Mouse (Mus musculus) liver, embryonic 11.5 days (tissue): Measurements from ENCODE around the gene Tapbpl. TPM values are rescaled to one million over a fixed set of nuclear protein-coding genes. Genes with fewer than 3 reads are reported as not detected.
A peak's percentile ranks its signal among the peaks of the same experiment; 100 is the strongest.
"Not testable (repeated sequence)": the region's sequence is repeated elsewhere in the genome, so short reads cannot be mapped to it uniquely, and the experiment has no call there.

Experiments used
- ATAC-seq: fragments of 200-750 bp; cut with Nextera tagmentation; replicated peaks from 2 replicates; pipeline ENCODE4 v1.8.0; 2017; ENCODE audit warnings: moderate number of reproducible peaks, mild to moderate bottlenecking, moderate TSS enrichment, moderate library complexity; ENCODE audit not compliant: low FRiP score
- DNase-seq: peaks from one replicate; pipeline ENCODE4 v3.0.0-alpha.2; 2017; ENCODE audit warnings: low spot score
- H3K27ac ChIP-seq: fragments of 300-500 bp; sonication (generic); 2 replicates; pipeline ENCODE4 v1.5.1; 2014; ENCODE audit warnings: mild to moderate bottlenecking, low read depth, low read length, control low read depth
- H3K27me3 ChIP-seq: fragments of 300-500 bp; sonication (generic); replicated peaks from 2 replicates; pipeline ENCODE4 v1.6.1; 2014; ENCODE audit warnings: low read length, mixed read lengths; ENCODE audit not compliant: control insufficient read depth, insufficient read depth
- H3K36me3 ChIP-seq: fragments of 300-500 bp; sonication (generic); 2 replicates; pipeline ENCODE4 v1.6.1; 2014; ENCODE audit warnings: mild to moderate bottlenecking, low read length, moderate library complexity, mixed read lengths; ENCODE audit not compliant: control insufficient read depth, insufficient read depth
- H3K4me1 ChIP-seq: fragments of 300-500 bp; sonication (generic); replicated peaks from 2 replicates; pipeline ENCODE4 v1.6.1; 2014; ENCODE audit warnings: low read length, mixed read lengths; ENCODE audit not compliant: control insufficient read depth, insufficient read depth
- H3K4me2 ChIP-seq: fragments of 300-500 bp; sonication (generic); 2 replicates; pipeline ENCODE4 v1.6.1; 2014; ENCODE audit warnings: mild to moderate bottlenecking, control low read depth, moderate library complexity
- H3K4me3 ChIP-seq: fragments of 300-500 bp; sonication (generic); 2 replicates; pipeline ENCODE4 v1.5.1; 2014; ENCODE audit warnings: low read depth, low read length, control low read depth
- H3K9ac ChIP-seq: fragments of 300-500 bp; sonication (generic); 2 replicates; pipeline ENCODE4 v1.6.1; 2014; ENCODE audit warnings: low read depth, low read length, control low read depth
- H3K9me3 ChIP-seq: fragments of 300-500 bp; sonication (generic); 2 replicates; pipeline ENCODE4 v1.6.1; 2016; ENCODE audit warnings: low read length, inconsistent platforms, mixed read lengths; ENCODE audit not compliant: control insufficient read depth
- WGBS: fragments of 180-500 bp; shearing (Covaris S2); extraction: QIAGEN DNeasy Blood & Tissue Kit; methylation state at CpG from one replicate; pipeline ENCODE4 v1.1.7; 2014; 5-methylcytosine and 5-hydroxymethylcytosine counted together
- polyA plus RNA-seq: library from polyadenylated mRNA; unstranded; fragments of >200 nt; fragmentation: Nextera tagmentation; extraction: Ambion mirVana; gene quantifications from 2 replicates; pipeline ENCODE4 v1.2.1, GENCODE M21; 2014

Tapbpl gene
- polyA plus RNA-seq: 4.0 TPM in 2 replicates

DNA sequence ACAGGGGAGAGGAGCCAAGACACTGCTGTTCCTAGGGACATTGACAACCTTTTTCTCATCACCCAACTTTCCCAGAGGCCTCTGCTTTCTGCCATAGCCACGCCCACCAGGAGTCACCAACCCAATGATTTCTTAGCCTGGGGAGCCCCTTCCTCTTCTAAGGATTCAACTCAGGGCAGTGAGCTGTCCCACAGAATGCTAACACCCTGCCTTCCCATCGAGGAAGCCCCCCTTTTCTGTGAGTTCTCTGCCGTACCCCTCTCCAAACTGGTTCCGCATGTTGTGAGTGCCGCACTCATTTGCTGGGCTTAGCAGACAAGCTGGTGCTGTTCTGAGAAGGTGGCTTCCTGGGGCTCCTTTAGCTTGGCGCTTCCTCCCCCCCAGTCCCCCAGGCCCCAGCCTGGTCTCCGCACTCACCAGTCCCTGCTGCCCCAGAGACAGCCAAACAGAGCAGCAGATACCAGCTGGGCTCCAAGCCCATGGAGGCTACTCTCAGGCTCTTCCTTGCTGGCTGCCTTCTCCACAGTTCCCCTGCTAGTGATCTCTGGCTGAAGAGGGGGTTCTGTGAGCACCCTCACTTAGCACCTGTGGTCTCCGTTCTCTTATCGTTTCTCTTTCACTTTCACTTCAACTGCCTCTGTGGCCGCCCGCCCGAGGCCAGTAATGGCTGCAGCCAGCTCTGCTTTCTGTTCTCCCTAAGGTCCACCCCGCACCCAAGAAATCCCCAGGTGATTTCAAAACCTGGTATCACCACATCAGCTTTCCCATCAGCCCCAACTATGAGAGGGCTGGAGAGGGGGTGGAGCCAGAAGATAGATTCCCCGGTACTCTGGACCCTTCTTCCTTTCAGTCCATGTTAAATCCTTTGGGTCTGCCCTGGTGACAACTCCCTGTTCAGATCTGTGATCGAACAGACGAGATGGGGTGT is at the start of gene Tapbpl:
Gene Tapbpl (minus strand): TSS at position 744 of the 928 bp plus-strand sequence.
- Histone ChIP-seq H3K4me1 (peaks cover 15% of the 10 kb centered on the region), H3K27ac (peak within 1 kb of the TSS; percentile 57), H3K36me3 (no peaks in the 10 kb centered on the region), H3K9me3 (no peaks in the 10 kb centered on the region), H3K9ac (peak within 1 kb of the TSS; percentile 71), H3K27me3 (no peaks in the 10 kb centered on the region), H3K4me3 (peak within 1 kb of the TSS; percentile 58), H3K4me2 (peak within 1 kb of the TSS; percentile 80)
- DNase-seq (peak; percentile 62), ATAC-seq (peak; percentile 58)
- 1% methylated on average over 16 of the region's 16 CpGs for WGBS

DNA sequence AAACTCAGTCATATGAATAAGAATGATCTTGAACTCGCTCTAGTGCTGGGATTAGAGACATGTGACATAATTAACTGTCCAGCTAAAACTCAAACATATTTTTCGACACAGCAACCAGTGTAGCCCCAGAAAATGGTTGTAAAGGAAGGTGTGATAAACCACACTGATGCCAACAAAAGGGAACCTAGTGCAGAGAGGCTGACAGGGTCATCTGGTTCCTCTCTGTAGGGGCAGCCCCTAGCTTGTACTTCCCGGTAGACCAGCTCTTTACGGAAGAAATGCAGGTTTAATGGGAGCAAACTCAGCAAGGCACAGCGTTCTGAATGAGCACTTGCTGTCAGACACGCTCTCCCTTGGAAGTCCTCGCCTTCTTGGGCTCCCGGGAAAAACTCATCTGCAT is 48.1 kb upstream of the Tapbpl start:
- no peaks in the 10 kb centered on the region for H3K4me1 ChIP-seq
- no peaks in the 10 kb centered on the region for H3K36me3 ChIP-seq
- H3K27ac ChIP-seq: no peak overlapping the region
- no peak overlapping the region for H3K4me2 ChIP-seq
- 57% methylated on average over 8 of the region's 8 CpGs for WGBS
- no peak overlapping the region for H3K9ac ChIP-seq
- ATAC-seq (no peak), DNase-seq (no peak)
- no peaks in the 10 kb centered on the region for H3K27me3 ChIP-seq
- no peak overlapping the region for H3K4me3 ChIP-seq
- H3K9me3 ChIP-seq: no peaks in the 10 kb centered on the region

DNA sequence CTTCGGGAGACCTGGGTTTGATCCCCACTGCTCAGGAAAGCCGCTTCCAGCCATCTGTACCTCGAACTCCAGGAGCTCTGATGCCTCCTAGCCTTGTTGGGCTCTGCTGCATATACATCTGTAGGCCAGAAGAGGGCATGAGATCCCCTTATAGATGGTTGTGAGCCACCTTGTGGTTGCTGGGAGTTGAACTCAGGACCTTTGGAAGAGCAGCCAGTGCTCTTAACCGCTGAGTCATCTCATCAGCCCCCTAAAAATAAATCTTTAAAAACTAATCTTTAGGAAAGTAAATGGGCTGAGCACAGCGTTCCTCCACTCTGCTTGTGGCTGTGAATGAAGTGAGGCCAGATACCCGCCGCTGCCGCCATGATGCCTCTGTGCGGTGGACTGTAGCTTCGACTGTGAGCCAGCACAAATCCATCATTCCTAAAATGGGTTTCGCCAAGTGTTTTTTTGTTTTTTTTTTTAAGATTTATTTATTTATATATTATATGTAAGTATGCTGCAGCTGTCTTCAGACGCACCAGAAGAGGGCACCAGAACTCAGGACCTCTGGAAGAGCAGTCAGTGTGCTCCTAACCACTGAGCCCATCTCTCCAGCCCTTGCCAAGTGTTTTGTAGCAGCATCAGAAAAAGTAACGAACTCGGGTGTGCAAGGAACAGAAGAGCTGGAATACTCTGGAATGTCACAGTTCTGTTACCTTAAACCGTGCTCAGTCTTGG is 43.3 kb upstream of the Tapbpl start:
- Histone ChIP-seq H3K36me3 (no peaks in the 10 kb centered on the region), H3K9me3 (no peaks in the 10 kb centered on the region), H3K4me1 (peaks cover 3% of the 10 kb centered on the region), H3K4me2 (no peak overlapping the region), H3K27ac (no peak overlapping the region), H3K9ac (no peak overlapping the region), H3K4me3 (no peak overlapping the region), H3K27me3 (no peaks in the 10 kb centered on the region)
- ATAC-seq: no peak
- no peak for DNase-seq
- WGBS: 54% methylated on average over 15 of the region's 15 CpGs

DNA sequence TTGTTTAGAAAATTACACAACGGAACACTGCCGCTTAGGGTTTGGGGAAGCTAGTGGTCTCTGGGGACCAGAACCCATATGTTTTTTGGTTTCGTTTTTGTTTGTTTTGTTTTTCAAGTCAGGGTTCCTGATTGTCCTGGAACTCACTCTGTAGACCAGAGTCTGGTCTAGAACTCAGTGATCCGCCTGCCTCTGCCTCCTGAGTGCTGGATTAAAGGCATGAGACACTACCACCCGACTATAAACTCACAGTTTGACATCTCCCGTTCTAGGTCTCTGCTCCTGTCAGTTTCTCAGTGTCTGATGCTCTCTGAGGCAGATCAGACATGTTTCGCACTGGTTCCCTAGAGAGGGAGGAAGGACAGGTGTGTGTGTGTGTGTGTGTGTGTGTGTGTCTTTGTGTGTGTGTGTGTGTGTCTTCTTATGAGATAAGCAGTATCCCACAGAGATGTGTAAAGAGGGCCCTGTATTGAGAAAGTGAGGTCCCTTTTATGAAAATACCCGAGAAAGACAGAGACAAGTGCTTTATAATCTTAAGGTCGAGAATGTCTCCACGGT is 40.6 kb upstream of the Tapbpl start:
- H3K9me3 ChIP-seq: no peaks in the 10 kb centered on the region
- ATAC-seq (no peak), DNase-seq (no peak)
- peak overlapping the region; percentile 41 for H3K4me2 ChIP-seq
- H3K4me1 ChIP-seq: peaks cover 3% of the 10 kb centered on the region
- H3K36me3 ChIP-seq: no peaks in the 10 kb centered on the region
- H3K27me3 ChIP-seq: no peaks in the 10 kb centered on the region
- WGBS: 73% methylated on average over 10 of the region's 10 CpGs
- no peak overlapping the region; the same call in 1 of the 2 replicates for H3K9ac ChIP-seq
- no peak overlapping the region for H3K27ac ChIP-seq
- no peak overlapping the region for H3K4me3 ChIP-seq

DNA sequence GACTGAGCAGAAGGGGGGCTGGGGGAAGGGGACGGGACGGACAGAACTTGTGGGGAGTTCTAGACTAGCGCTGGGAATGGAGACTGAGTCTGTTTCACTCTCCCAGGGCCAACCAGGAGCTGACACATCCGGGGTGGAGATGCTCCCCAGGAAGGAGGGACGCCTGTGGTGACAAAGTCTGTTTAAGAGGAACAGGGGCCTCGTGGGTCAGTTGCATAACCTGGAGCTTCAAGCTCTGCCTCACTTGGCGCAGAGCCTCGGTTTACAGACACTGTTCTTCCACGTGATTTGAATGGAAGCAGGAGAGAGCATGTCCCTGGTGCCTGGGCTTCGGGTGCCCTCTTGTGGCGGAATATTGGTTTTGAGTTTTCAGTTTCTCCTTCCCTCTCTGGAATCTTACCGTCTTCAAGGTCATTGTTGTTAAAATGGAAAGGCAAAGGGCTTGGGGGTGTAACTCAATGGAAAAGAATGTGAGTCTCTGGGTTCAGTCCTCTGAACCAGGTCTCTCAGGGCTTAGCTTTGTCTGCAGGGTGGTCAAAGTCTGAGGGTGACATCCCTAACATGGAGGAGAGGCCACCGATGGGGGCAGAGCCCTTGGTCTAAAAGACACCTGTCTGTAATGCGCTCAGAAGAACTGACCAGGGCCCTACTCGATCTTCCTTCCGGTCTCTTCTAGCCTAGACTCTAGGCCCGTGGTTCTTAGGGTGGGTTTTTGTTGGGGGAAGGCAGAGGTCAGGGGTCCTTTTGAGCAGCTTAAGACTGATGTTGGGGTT is 40.0 kb upstream of the Tapbpl start:
- 17% methylated on average over 17 of the region's 17 CpGs for WGBS

DNA sequence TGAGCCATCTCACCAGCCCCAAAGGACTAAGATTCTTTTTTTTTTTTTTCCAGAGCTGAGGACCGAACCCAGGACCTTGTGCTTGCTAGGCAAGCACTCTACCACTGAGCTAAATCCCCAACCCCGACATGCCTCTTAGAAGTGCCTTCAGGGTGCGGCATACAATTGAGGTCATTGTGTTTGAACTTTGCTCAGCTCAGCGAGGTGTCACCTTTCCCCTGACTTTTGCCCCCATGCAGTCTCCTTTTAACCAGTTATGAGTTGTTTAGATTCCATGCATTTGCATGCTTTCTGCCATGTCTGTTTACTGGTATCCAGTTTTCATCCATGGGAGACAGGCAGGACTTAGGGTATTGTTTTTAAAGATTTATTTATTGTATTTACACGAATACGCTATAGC is 37.1 kb upstream of the Tapbpl start:
- DNase-seq (no peak), ATAC-seq (no peak)
- Histone ChIP-seq H3K4me3 (no peak overlapping the region), H3K27me3 (no peaks in the 10 kb centered on the region), H3K36me3 (no peaks in the 10 kb centered on the region), H3K4me2 (no peak overlapping the region), H3K9ac (no peak overlapping the region), H3K9me3 (no peaks in the 10 kb centered on the region), H3K4me1 (peaks cover 3% of the 10 kb centered on the region), H3K27ac (no peak overlapping the region)
- 65% methylated on average over 6 of the region's 6 CpGs for WGBS

More for the DNA sequence above, 40.0 kb upstream of the Tapbpl start:
- peak overlapping the region; percentile 41 for H3K4me2 ChIP-seq
- H3K27me3 ChIP-seq: no peaks in the 10 kb centered on the region
- peak; percentile 79 for DNase-seq
- no peaks in the 10 kb centered on the region for H3K36me3 ChIP-seq
- no peak overlapping the region for H3K27ac ChIP-seq
- ATAC-seq: peak; percentile 76
- no peak overlapping the region for H3K4me3 ChIP-seq
- H3K4me1 ChIP-seq: peaks cover 3% of the 10 kb centered on the region
- H3K9ac ChIP-seq: peak overlapping the region; percentile 15
- H3K9me3 ChIP-seq: no peaks in the 10 kb centered on the region

DNA sequence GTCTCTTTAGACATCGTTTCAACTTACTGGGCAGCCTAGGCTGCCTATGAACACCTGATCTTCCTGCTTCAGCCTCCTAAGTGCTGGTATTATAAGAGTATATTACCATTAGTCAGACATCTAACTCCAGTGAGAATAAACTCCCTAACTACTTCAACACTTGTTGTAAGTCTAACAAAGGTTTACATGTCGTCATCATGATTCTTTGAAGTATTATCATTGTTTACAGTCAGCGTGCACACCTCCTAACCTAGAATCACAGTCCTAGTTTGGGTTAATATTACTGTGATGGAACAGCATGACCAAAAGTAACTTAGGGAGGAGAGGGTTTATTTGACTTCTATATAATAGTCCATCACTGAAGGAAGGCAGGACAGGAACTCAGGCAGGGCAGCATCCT is 35.8 kb upstream of the Tapbpl start:
- no peak for DNase-seq
- Histone ChIP-seq H3K9me3 (no peaks in the 10 kb centered on the region), H3K4me2 (no peak overlapping the region), H3K4me1 (peaks cover 3% of the 10 kb centered on the region), H3K4me3 (no peak overlapping the region), H3K27ac (no peak overlapping the region), H3K27me3 (no peaks in the 10 kb centered on the region), H3K9ac (no peak overlapping the region), H3K36me3 (no peaks in the 10 kb centered on the region)
- WGBS: 74% methylated on average over 3 of the region's 3 CpGs
- ATAC-seq: no peak

DNA sequence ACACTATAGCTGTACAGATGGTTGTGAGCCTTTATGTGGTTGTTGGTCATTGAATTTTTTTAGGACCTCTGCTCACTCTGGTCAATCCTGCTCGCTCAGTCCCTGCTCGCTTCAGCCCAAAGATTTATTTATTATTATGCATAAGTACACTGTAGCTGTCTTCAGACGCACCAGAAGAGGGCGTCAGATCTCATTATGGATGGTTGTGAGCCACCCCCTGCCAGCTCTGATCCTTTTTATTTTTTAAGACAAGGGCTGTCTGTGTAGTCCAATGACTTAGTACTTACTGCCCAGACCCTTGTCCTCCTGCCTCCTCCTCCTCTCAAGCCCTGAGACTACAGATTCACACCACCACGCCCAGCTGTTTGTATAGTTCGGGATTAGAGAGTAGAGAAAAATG is 34.9 kb upstream of the Tapbpl start:
- H3K9me3 ChIP-seq, H3K36me3 ChIP-seq, H3K4me3 ChIP-seq, ATAC-seq, H3K27me3 ChIP-seq, H3K4me2 ChIP-seq, H3K27ac ChIP-seq, DNase-seq, H3K4me1 ChIP-seq, H3K9ac ChIP-seq: not testable (repeated sequence)
- 67% methylated on average over 6 of the region's 6 CpGs for WGBS
